Mouse (Mus musculus) splenic B cell, adult 2 months (primary cell): ENCODE results near the gene Stard13.

Experiments
- DNase-seq: peaks from one replicate; pipeline ENCODE4 v3.0.0-alpha.2; 2011; ENCODE audit warnings: low read depth, low spot score
- H3K27me3 ChIP-seq: 2 replicates; pipeline ENCODE4 v1.6.1; 2012; ENCODE audit warnings: mild to moderate bottlenecking, low read length, moderate library complexity, mixed read lengths; ENCODE audit not compliant: control insufficient read depth, poor library complexity, insufficient read depth, severe bottlenecking
- H3K36me3 ChIP-seq: 2 replicates; pipeline ENCODE4 v1.6.1; 2012; ENCODE audit warnings: mild to moderate bottlenecking, low read length, moderate library complexity, mixed read lengths; ENCODE audit not compliant: control insufficient read depth, poor library complexity, insufficient read depth, severe bottlenecking

The Stard13 gene

DNA sequence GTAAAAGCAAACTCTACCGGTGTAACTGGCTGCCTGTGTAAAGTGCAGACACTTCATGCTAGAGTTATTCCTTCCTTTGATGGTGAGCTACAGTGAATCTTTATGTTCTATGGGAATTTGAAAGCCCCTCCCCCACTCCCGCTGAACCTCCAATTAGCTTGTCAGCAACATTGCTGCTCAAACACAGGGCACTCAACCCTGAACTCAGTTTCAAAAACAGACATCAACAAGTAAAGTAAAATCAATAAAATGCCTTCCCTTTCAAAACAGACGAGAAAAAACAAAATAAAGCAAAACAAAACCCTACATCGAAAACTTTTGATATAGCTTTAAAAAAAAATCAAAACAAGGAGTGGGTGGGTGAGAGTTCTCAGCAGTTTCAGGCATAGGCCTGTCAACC lies 79.6 kb downstream of the Stard13 start:
- H3K36me3 ChIP-seq: no peaks in the 10 kb centered on the region
- no peaks in the 10 kb centered on the region for H3K27me3 ChIP-seq
- no peak for DNase-seq

DNA sequence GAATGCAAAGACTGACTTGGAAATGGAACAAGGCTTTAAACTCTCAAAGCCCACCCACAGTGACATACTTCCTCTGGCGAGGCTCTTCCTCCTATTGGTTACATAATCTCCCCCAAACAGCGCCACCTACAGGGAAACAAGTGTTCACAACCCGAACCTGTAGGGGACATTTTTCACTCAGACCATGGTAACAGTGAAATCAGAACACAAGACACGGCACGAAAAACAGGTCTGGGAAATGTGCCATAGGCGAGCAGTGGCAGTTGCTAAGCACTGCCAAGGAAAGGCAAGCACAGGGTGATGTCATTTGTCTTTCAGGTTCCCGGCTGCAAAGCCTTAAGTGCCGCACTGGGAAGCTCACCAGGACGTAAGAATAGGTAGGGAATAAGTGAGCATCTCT lies 82.1 kb downstream of the Stard13 start:
- no peak for DNase-seq
- H3K36me3 ChIP-seq: no peaks in the 10 kb centered on the region
- no peaks in the 10 kb centered on the region for H3K27me3 ChIP-seq

GRCm38 (mm10) chr5:151149509-151149908 lies 84.1 kb downstream of the Stard13 start:
- DNase-seq: no peak
- Histone ChIP-seq H3K27me3 (no peaks in the 10 kb centered on the region), H3K36me3 (no peaks in the 10 kb centered on the region)

DNA sequence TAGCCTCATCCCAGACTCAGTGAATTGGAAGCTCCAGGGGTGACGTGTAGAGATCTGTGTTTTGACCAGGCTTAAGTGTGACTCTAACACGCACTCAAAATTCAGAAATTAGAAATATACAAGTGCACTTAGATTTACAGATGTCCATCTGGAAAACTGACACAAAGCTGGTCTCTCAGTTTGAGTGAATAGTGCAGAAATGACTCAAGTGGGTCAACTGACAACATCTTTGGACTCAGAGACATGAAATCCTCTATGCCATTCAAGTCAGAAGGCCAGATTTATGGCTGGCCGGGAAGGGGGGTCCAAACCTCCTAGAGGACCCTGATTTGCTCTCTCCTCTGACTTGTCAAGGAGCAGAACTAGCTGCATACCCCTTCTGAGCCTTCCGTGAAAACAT lies 85.6 kb downstream of the Stard13 start:
- no peak for DNase-seq
- Histone ChIP-seq H3K27me3 (no peaks in the 10 kb centered on the region), H3K36me3 (no peaks in the 10 kb centered on the region)

DNA sequence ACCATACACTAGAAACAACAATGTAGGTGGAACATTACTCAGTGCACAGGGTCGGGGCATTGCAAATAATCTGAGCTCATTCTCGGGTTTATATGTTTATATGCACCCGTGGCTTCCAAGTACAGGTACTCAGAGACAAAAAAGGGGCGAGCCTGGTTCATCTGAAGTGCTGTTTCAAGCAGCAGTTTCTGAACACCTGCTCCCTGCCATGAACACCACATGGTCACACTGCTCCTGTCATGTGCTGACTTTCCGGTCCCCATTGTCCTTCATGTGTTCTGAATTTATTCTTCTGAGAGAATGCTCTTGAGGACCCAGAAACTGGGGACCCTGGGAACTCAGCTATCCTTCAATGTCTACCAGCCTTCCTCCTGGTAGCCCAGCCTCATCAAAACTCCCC lies 87.8 kb downstream of the Stard13 start:
- no peak for DNase-seq
- Histone ChIP-seq H3K27me3 (no peaks in the 10 kb centered on the region), H3K36me3 (no peaks in the 10 kb centered on the region)

GRCm38 (mm10) chr5:151143955-151144354 lies 89.7 kb downstream of the Stard13 start:
- no peak for DNase-seq
- H3K27me3 ChIP-seq: no peaks in the 10 kb centered on the region
- no peaks in the 10 kb centered on the region for H3K36me3 ChIP-seq

GRCm38 (mm10) chr5:151142671-151143601 lies 90.7 kb downstream of the Stard13 start:
- H3K36me3 ChIP-seq: no peaks in the 10 kb centered on the region
- no peaks in the 10 kb centered on the region for H3K27me3 ChIP-seq
- DNase-seq: no peak

DNA sequence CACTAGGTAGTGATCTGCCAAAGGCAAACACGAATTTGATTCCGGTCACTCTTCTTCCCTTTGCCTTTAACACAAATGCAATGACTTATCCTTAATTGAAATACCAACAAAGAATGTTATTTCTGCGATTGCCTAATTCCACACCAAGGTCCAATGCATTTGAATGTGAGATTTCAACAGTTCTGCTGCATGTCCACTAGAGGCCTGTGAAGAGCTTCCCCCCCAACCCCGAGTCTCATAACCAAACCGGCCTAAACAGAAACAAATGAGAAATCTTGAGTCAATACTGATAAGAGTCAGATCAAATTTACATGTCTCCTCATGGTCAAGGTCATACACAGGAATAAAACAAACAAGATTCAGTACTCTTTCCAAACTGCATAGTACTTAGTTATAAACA lies 91.4 kb downstream of the Stard13 start:
- no peak for DNase-seq
- H3K27me3 ChIP-seq: no peaks in the 10 kb centered on the region
- no peaks in the 10 kb centered on the region for H3K36me3 ChIP-seq

- H3K36me3 ChIP-seq: no peaks in the 10 kb centered on the region
- DNase-seq: no peak
- H3K27me3 ChIP-seq: no peaks in the 10 kb centered on the region
These were observed 95.7 kb downstream of the Stard13 start for GRCm38 (mm10) chr5:151137901-151138300.

GRCm38 (mm10) chr5:151137311-151137710 lies 96.3 kb downstream of the Stard13 start:
- H3K27me3 ChIP-seq: no peaks in the 10 kb centered on the region
- DNase-seq: no peak
- no peaks in the 10 kb centered on the region for H3K36me3 ChIP-seq

DNA sequence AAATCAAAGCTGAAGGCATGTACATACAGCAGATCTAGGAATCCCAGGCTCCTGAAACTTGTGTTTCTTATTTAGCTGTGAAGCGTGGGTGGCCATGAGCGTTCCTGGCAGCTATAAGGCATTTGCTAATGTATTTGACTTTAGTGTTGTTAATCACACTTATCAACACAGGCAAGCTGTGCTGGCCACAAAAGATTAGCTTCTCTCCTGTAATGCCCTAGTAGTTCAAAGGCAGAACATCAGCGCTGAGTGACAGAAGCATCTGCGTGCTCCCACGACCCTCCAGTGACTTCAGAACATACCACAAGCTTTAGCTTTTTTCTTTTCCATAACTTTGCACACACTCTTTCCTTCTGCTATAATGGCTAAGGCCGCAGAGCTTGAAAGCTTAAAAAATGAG lies 97.7 kb downstream of the Stard13 start:
- H3K36me3 ChIP-seq: no peaks in the 10 kb centered on the region
- no peaks in the 10 kb centered on the region for H3K27me3 ChIP-seq
- no peak for DNase-seq

GRCm38 (mm10) chr5:151135078-151135826 lies 98.4 kb downstream of the Stard13 start:
- no peaks in the 10 kb centered on the region for H3K36me3 ChIP-seq

GRCm38 (mm10) chr5:151134202-151134601 lies 99.4 kb downstream of the Stard13 start:
- no peak for DNase-seq
- H3K27me3 ChIP-seq: no peaks in the 10 kb centered on the region
- no peaks in the 10 kb centered on the region for H3K36me3 ChIP-seq

More at GRCm38 (mm10) chr5:151135078-151135826, 98.4 kb downstream of the Stard13 start:
- DNase-seq: no peak
- no peaks in the 10 kb centered on the region for H3K27me3 ChIP-seq

DNA sequence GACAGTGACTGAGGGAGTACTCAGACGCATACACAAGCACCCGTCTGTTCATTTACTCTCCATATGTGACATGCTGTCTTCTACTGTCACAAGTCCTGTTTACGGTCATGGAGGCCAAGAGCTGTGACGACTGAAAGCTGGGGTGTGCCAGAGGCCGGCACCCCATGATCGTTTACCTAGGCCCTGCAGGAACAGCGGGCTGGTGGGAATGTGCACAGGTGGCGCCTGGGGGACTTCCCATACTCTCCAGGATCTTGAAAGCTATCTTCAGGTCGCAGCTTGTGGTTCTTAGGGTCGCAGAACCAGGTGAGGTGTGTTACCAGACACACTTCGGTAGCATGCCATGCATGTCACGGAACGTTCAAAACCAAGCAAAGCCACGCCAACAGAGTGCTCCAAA lies 99.9 kb downstream of the Stard13 start:
- no peaks in the 10 kb centered on the region for H3K36me3 ChIP-seq
- no peak for DNase-seq
- H3K27me3 ChIP-seq: no peaks in the 10 kb centered on the region

- no peak for DNase-seq
- Histone ChIP-seq H3K27me3 (no peaks in the 10 kb centered on the region), H3K36me3 (no peaks in the 10 kb centered on the region)
These were observed 103.9 kb downstream of the Stard13 start for GRCm38 (mm10) chr5:151129762-151130161.
